Mouse (Mus musculus): ENCODE measurements around the gene Ubqln4. TPM values are rescaled to one million over a fixed set of nuclear protein-coding genes. Genes with fewer than 3 reads are reported as not detected.

Ubqln4 gene
- polyA plus RNA-seq, 1 experiment from 2014 or later, result 38.4 TPM

GRCm38 (mm10) chr3:88537146-88537545 is 16.4 kb upstream of the Ubqln4 start:
- no peak for ATAC-seq (ENCODE audit: low read depth)
- Histone ChIP-seq H3K4me1 (replicated peaks) (peaks cover 82% of the 10 kb centered on the region), H3K4me3 (peak overlapping the region; percentile 63), H3K9ac (peak overlapping the region; percentile 100), H3K27me3 (no peaks in the 10 kb centered on the region), H3K36me3 (peaks cover 62% of the 10 kb centered on the region), H3K4me2 (peak overlapping the region; percentile 99), H3K9me3 (no peaks in the 10 kb centered on the region), H3K27ac (replicated peaks) (peak overlapping the region; percentile 99; the same call in 1 of the 2 replicates)
- 67% methylated on average over 6 of the region's 6 CpGs for WGBS

GRCm38 (mm10) chr3:88538271-88539145 is 15.1 kb upstream of the Ubqln4 start:
- WGBS, result 31% methylated on average over 9 of the region's 9 CpGs
- Histone ChIP-seq H3K4me1 (replicated peaks) (peaks cover 86% of the 10 kb centered on the region), H3K9ac (peak overlapping the region; percentile 49), H3K4me2 (peak overlapping the region; percentile 34), H3K4me3 (peak overlapping the region; percentile 14; the same call in 1 of the 2 replicates), H3K27me3 (no peaks in the 10 kb centered on the region), H3K27ac (replicated peaks) (peak overlapping the region; percentile 73), H3K36me3 (peaks cover 62% of the 10 kb centered on the region), H3K9me3 (no peaks in the 10 kb centered on the region)
- ATAC-seq (ENCODE audit: low read depth), result no peak

- H3K36me3 ChIP-seq, result peaks cover 62% of the 10 kb centered on the region
- no peaks in the 10 kb centered on the region for H3K27me3 ChIP-seq
- no peaks in the 10 kb centered on the region for H3K9me3 ChIP-seq
- H3K27ac ChIP-seq (replicated peaks), result peak overlapping the region; percentile 52
- no peak overlapping the region for H3K4me3 ChIP-seq
- ATAC-seq (ENCODE audit: low read depth), result no peak
- peaks cover 78% of the 10 kb centered on the region for H3K4me1 ChIP-seq (replicated peaks)
- H3K4me2 ChIP-seq, result peak overlapping the region; percentile 14; the same call in 1 of the 2 replicates
- H3K9ac ChIP-seq, result 0 out of 2 replicates have a peak overlapping the region, but pooled peaks have one; percentile 34
- WGBS, result 9% methylated on average over 3 of the region's 3 CpGs
Measured at GRCm38 (mm10) chr3:88539397-88539796, 14.2 kb upstream of the Ubqln4 start.

GRCm38 (mm10) chr3:88540085-88540484 is 13.5 kb upstream of the Ubqln4 start:
- no peak for ATAC-seq (ENCODE audit: low read depth)
- peaks cover 71% of the 10 kb centered on the region for H3K4me1 ChIP-seq (replicated peaks)
- WGBS, result 59% methylated on average over 5 of the region's 5 CpGs
- H3K27ac ChIP-seq (replicated peaks), result peak overlapping the region; percentile 56
- no peak overlapping the region for H3K9ac ChIP-seq
- H3K36me3 ChIP-seq, result peaks cover 58% of the 10 kb centered on the region
- no peaks in the 10 kb centered on the region for H3K27me3 ChIP-seq
- no peaks in the 10 kb centered on the region for H3K9me3 ChIP-seq
- H3K4me3 ChIP-seq, result no peak overlapping the region
- no peak overlapping the region for H3K4me2 ChIP-seq

- Histone ChIP-seq H3K4me3 (no peak overlapping the region), H3K27ac (replicated peaks) (peak overlapping the region; percentile 65), H3K4me2 (no peak overlapping the region), H3K27me3 (no peaks in the 10 kb centered on the region), H3K4me1 (replicated peaks) (peaks cover 54% of the 10 kb centered on the region), H3K36me3 (peaks cover 42% of the 10 kb centered on the region), H3K9me3 (no peaks in the 10 kb centered on the region), H3K9ac (no peak overlapping the region)
- ATAC-seq (ENCODE audit: low read depth), result peak; percentile 24
- 49% methylated on average over 7 of the region's 7 CpGs for WGBS
Measured at GRCm38 (mm10) chr3:88541622-88542401, 11.7 kb upstream of the Ubqln4 start.

GRCm38 (mm10) chr3:88542486-88542885 is 11.1 kb upstream of the Ubqln4 start:
- H3K4me1 ChIP-seq (replicated peaks), result peaks cover 47% of the 10 kb centered on the region
- H3K27ac ChIP-seq (replicated peaks), result peak overlapping the region; percentile 65
- no peak for ATAC-seq (ENCODE audit: low read depth)
- H3K27me3 ChIP-seq, result no peaks in the 10 kb centered on the region
- no peak overlapping the region for H3K9ac ChIP-seq
- H3K9me3 ChIP-seq, result no peaks in the 10 kb centered on the region
- 70% methylated on average over 4 of the region's 4 CpGs for WGBS
- H3K4me2 ChIP-seq, result no peak overlapping the region
- peaks cover 36% of the 10 kb centered on the region for H3K36me3 ChIP-seq
- no peak overlapping the region for H3K4me3 ChIP-seq

GRCm38 (mm10) chr3:88543174-88543573 is 10.4 kb upstream of the Ubqln4 start:
- no peak for ATAC-seq (ENCODE audit: low read depth)
- Histone ChIP-seq H3K4me1 (replicated peaks) (peaks cover 40% of the 10 kb centered on the region), H3K4me3 (no peak overlapping the region), H3K9ac (no peak overlapping the region), H3K4me2 (no peak overlapping the region), H3K27me3 (no peaks in the 10 kb centered on the region), H3K36me3 (peaks cover 29% of the 10 kb centered on the region), H3K27ac (replicated peaks) (no peak overlapping the region), H3K9me3 (no peaks in the 10 kb centered on the region)
- 84% methylated on average over 8 of the region's 8 CpGs for WGBS

GRCm38 (mm10) chr3:88543651-88544410 is 9.7 kb upstream of the Ubqln4 start:
- H3K9me3 ChIP-seq, result no peaks in the 10 kb centered on the region
- H3K27ac ChIP-seq (replicated peaks), result no peak overlapping the region
- no peak overlapping the region for H3K9ac ChIP-seq
- no peak overlapping the region for H3K4me3 ChIP-seq
- no peak for ATAC-seq (ENCODE audit: low read depth)
- no peak overlapping the region for H3K4me2 ChIP-seq
- 71% methylated on average over 5 of the region's 5 CpGs for WGBS
- no peaks in the 10 kb centered on the region for H3K27me3 ChIP-seq
- H3K4me1 ChIP-seq (replicated peaks), result peaks cover 34% of the 10 kb centered on the region
- H3K36me3 ChIP-seq, result peaks cover 22% of the 10 kb centered on the region

GRCm38 (mm10) chr3:88544514-88544913 is 9.0 kb upstream of the Ubqln4 start:
- H3K4me2 ChIP-seq, result no peak overlapping the region
- H3K9me3 ChIP-seq, result no peaks in the 10 kb centered on the region
- H3K27me3 ChIP-seq, result no peaks in the 10 kb centered on the region
- 52% methylated on average over 5 of the region's 5 CpGs for WGBS
- ATAC-seq (ENCODE audit: low read depth), result no peak
- peaks cover 29% of the 10 kb centered on the region for H3K4me1 ChIP-seq (replicated peaks)
- no peak overlapping the region for H3K4me3 ChIP-seq
- no peak overlapping the region for H3K9ac ChIP-seq
- H3K27ac ChIP-seq (replicated peaks), result no peak overlapping the region
- H3K36me3 ChIP-seq, result peaks cover 18% of the 10 kb centered on the region

- Histone ChIP-seq H3K9ac (no peak overlapping the region), H3K36me3 (peaks cover 14% of the 10 kb centered on the region), H3K4me3 (no peak overlapping the region), H3K27me3 (no peaks in the 10 kb centered on the region), H3K4me2 (no peak overlapping the region), H3K9me3 (no peaks in the 10 kb centered on the region), H3K27ac (replicated peaks) (no peak overlapping the region), H3K4me1 (replicated peaks) (peaks cover 24% of the 10 kb centered on the region)
- whole genome bisulfite sequencing, result 69% methylated on average over 20 of the region's 20 CpGs
- ATAC-seq (ENCODE audit: low read depth), result no peak
Measured at GRCm38 (mm10) chr3:88544955-88545591, 8.5 kb upstream of the Ubqln4 start.

- H3K4me2 ChIP-seq, result no peak overlapping the region
- H3K4me1 ChIP-seq (replicated peaks), result peaks cover 21% of the 10 kb centered on the region
- no peaks in the 10 kb centered on the region for H3K36me3 ChIP-seq
- H3K9ac ChIP-seq, result no peak overlapping the region
- no peak overlapping the region for H3K27ac ChIP-seq (replicated peaks)
- no peak for ATAC-seq (ENCODE audit: low read depth)
- 76% methylated on average over 6 of the region's 6 CpGs for WGBS
- no peaks in the 10 kb centered on the region for H3K9me3 ChIP-seq
- H3K27me3 ChIP-seq, result no peaks in the 10 kb centered on the region
- H3K4me3 ChIP-seq, result no peak overlapping the region
Measured at GRCm38 (mm10) chr3:88546674-88547418, 6.7 kb upstream of the Ubqln4 start.

Measured in neural tube, embryonic 13.5 days (tissue).